Mouse (Mus musculus) adipocyte (in vitro differentiated cells): ENCODE data around the gene Atp8a1.

Experiments
- DNase-seq: peaks from one replicate; pipeline ENCODE4 v3.0.0-alpha.2; 2016; ENCODE audit warnings: low spot score

The Atp8a1 gene

DNA sequence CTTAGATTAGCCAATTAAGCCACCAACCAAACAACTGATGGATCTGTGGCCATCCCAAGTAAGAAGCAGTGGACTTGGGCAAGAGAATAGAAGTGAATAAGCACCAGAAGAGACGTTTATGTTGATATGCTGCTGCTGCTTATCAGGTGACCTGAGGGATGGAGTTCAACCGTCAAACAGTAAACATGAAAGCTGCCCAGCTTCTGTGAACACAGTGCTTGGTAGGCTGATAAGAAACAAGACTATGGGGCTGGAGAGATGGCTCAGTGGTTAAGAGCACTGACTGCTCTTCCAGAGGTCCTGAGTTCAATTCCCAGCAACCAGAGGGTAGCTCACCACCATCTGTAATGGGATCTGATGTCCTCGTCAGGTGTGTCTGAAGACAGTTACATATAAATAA lies 168.4 kb downstream of the Atp8a1 start:
- no peak for DNase-seq

GRCm38 (mm10) chr5:67673008-67673407 lies 174.2 kb downstream of the Atp8a1 start:
- no peak for DNase-seq

- DNase-seq = no peak
These were observed 177.1 kb downstream of the Atp8a1 start for GRCm38 (mm10) chr5:67670158-67670557.

DNA sequence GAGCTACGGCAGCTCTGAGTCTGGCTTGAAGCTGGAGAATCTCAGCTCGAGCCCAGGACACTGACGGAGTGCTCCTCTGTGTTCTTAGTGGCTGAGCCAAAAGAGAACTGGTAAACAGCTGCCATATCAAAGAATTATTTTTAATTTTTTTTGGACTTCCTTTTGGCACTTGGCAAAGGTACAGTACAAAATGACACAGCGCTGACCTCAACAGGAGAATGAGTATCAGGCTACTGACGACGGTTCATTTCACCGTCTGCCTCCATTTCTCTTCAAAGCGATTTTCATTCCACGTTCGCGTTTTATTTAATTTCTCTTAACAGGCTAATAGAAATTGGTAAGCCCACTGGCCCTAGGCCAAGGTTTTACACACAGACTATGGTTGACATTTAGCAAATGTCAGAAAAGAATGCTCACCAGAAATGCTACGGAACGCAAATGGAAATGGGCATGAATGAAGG lies 177.8 kb downstream of the Atp8a1 start:
- DNase-seq = no peak

DNA sequence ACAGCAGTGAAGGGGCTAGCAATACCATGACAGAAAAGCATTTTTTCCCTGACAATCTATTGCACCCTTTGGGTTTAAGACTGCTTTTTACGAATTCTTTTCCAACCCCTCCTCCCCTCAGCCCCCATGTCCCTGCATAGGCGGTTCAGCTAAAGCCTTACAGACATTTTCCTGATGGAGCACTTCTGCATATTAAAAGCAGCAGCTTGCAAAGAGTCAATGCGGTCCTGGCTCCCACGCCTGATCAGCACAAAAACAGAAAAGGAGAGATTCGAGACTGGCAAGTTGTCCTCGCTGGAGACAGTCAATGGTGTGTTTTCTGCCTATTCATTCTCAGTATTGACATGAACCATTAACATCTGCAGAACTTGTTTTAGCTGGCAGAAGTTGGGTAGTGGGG lies 184.5 kb downstream of the Atp8a1 start:
- DNase-seq = no peak

DNA sequence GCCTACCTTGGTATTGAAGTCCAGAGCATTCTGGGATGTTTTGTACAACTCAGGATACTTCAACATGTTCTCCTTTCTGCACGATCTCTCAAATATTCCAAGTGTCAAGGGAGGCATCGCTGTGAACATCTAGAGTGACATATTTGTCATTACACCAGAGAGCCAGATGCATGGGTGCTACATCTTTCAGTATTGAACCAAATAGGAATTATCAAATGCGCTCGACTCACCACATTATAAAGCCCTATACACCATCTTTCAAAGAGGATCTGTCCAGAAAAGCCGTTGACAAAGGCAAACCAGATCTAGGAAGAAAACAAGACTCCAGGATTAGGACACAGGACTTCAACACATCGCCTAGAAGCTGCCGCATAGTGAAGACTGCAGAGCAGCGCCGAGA lies 187.4 kb downstream of the Atp8a1 start:
- no peak for DNase-seq

GRCm38 (mm10) chr5:67656821-67657259 lies 190.4 kb downstream of the Atp8a1 start:
- no peak for DNase-seq

DNA sequence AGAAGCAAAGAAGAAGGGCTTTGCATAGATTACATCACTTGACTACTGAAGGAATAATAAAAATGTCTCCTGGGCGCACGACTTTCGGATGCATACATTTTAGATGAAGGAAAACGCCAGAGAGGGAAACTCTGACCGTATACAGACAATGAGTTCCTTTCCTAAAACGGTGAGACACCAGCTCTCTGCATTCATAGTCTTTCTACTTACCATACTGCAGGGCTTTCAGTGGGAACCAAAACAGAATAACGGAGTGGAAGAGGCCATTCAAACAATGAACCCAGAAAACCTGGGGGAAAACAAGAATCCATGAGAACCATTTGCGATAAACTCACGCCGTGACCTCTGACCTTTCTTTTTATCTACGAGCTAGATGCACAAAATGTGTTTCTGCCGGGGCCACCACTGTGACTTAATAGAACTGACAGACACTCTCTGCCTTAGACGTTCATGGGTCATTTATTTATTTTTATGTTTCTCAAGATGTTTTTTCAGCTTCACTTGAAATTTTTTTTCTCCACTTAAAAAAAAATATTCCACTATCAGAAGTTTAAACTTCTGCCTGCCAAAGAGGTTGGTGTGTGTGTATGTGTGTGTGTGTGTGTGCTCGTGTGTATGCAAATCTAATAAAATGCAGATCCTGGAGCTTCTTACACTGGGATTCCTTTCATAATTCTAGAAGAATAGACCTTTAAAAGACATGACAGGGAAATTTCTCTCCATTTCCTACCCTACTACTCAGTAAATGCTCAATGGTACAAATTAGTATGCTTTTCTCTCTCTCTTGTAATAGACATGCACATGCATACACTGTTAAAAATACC lies 191.3 kb downstream of the Atp8a1 start:
- DNase-seq = no peak

DNA sequence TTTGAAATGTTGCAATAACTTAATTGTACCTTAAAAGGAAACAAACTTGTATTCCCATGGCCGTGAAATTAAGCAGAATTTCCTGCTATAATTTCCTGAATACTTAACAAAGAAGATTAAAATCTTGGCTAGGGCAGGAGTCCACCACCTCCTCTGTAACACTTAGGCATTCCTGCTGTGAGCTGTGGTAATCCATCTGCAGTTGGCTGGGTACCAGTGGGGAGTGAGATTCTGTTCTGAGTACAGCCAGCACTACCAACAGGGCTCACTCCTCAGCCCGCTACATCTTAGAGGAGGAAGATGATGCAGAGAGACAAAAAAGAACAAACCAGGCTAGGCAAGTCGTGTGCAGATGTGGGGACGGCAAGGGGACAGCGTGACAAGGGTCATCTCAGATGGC lies 192.7 kb downstream of the Atp8a1 start:
- DNase-seq = no peak

DNA sequence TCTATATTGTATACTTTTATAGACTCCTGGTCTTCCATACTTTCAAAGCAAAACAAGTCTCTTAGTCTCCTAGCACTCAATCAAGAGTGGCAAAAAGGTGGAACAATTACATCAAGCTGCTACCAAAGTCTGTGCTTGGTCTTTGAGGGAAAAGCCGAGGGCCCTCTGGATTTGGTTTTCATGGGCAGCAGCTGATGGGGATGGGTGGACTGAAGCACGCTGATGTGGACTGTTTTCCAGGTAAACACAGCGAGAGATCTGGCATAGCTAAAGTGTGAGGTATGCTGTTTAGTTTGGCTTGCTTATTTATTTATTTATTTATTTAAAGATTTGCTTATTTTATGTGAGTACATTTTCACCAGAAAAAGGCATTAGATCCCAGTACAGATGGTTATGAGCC lies 193.7 kb downstream of the Atp8a1 start:
- no peak for DNase-seq

GRCm38 (mm10) chr5:67652468-67652867 lies 194.8 kb downstream of the Atp8a1 start:
- DNase-seq = no peak

DNA sequence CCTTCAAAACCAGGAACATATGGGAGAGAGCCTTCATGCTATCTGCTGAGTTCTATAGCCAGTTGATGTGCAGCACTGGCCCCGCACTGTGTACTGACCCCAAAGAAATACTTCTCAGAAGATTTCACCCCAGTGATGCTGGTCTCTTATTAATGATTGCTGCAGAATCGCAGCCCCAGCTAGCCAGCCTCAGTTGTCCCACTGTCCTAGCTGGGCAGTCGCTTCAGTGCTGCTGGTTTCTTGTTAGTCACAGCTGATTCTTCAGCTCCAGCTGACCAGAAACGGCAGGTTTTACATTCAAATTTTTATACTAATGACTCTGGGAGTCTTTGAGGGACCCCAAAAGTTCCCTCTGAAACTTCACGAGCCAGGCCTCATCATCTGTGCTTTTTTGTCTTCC lies 197.2 kb downstream of the Atp8a1 start:
- no peak for DNase-seq

DNA sequence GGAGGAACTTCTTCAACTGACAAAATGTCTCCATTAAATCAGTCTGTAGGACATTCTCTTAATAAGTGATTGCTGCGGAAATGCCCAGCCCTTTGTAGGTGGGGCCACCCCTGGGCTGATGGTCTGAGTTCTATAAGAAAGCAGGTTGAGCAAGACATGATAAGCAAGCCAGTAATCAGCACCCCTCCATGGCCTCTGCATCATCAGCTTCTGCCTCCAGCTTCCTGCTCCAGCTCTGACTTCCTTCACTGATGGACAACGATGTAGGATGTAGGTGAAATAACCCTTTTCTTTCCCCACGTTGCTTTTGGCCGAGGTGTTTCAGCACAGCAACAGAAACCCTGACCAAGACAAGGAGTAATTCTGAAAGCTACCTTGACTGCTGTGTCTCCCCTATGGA lies 198.1 kb downstream of the Atp8a1 start:
- DNase-seq = no peak

DNA sequence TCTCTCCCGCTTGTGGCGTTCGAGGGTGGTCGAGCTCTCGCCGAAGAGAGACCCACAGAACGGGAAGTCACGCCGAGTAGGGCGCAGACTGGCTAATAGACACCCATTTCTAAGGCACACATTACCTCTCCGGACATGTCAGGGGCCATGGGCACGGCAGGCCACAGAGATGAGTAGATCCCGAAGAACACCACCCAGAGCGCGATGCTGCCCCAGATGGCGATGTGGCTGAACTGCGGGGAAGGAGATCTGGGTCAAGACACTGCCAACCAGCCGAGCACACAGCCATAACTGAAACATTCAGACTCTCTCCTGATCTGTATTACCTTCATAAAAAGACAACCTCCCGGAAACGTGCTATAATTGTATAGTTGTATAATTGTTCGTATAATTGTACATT lies 199.7 kb downstream of the Atp8a1 start:
- no peak for DNase-seq

DNA sequence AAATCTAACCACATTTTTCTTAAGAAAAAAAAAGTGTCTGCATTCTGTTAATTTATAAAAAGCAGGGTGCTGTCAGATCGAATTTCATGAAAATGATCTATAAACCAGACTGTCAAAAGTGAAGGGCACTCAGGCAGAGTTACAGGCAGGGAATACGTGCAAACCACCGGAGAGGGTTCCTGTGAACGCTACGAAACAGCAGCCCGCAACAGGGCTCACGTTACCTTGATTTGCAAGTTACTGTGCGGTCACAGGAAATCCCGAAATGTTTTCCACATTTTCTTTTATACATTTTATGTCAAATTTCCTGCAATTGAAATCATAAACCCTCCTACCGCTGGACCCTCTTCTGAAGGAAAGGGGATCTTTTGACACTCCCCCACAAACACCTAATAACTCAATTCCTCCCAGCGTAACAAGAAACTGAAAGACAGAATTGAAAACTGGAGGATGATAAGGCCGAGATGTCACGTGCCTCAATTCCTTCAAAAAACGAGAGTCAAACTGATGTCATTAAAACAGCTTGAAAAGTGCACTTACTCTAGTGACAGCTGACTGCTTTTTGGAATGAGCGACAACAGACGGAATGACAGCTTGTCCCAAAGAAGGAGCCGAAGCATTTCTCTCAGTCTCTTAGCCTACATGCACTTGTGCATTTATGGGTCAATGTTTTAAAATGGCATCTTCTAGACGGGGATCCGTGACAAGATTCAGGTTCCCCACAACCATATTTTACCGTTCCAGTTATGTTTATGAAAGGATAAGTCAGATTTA lies 200.3 kb downstream of the Atp8a1 start:
- no peak for DNase-seq

GRCm38 (mm10) chr5:67643537-67644255 lies 203.5 kb downstream of the Atp8a1 start:
- no peak for DNase-seq

GRCm38 (mm10) chr5:67641406-67642120 lies 205.7 kb downstream of the Atp8a1 start:
- DNase-seq = no peak

DNA sequence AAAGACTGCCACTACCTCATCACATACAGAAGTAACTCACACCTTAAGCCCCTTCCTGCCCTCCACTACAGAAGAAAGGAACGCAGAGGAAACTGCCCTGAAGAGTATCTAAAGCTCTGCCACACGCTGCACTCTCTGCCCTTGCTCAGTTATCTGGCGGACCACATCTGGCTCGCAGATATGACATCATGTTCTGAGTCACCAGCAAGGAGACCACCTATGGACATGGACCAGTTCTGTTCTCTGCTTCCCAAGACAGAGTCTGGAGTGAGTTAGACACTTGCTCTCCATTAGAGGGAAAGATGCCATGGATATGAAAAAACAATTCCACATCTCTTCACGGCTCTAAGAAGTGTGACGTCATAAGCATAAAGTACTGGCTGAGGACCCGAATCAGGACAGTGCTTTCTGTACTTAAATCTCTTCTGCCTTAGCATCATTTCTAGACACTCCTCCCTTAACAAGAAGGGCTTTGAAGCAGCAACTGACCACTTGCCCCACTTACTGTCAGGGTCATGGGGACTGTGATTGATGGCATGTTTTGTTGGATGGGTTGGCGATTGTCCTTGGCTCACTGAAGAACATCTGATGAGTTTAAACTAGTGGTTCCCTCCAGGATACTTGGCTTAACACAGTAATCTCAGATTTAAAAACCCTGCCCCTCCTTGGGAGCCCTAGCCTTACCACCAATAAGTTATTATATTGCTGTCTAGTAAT lies 206.5 kb downstream of the Atp8a1 start:
- no peak for DNase-seq

GRCm38 (mm10) chr5:67634339-67634738 lies 212.9 kb downstream of the Atp8a1 start:
- no peak for DNase-seq

DNA sequence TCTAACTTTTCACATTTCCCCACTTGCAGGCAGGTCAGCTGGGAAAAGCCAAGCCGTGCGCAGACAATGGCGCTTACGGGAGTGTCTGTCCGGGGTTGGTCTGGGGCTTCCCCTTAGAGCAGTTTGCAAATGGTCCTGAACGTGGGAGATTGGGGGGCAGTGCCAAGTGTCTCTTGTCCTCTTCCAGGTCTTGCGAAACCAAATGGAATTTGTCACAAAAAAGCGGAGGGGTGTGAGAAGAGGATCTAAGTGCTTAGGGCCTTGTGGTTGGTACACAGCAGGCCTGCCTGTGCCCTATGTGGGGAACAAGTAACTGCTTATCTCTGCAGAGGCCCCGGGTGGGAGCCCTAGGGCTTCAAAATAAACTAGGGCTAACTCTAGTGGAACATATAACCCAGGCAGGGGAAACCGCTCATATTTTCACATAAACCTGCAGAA lies 213.4 kb downstream of the Atp8a1 start:
- DNase-seq = no peak

DNA sequence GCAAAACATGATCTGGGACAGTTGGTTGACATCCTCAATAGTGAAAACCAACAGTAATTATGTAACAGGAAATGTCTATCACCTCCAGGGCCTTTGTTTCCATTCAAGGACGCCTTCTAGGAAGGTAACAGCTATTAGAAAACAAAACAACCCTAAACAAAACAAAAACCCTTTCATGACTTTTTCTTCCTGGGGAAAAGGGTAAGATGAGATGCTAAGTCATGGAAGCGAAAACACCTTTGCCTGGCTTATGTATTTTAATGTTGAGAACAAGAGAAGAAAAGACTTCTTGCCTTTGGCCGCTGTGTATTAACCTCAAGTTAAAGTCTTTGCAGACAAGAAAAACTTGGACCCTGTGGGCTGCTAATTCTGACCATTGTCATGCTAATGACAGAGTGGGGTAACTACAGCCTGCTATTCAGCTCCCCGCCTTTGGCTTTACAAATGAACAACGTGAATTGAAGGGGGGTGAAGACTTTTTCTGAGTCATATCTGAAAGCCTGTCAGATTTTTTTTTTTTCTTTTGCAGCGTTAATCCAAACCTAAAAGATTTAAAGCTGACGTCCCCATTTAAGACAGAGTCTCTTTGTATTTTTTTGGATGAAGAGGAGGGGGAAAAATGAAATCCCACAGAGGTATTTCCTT lies 214.0 kb downstream of the Atp8a1 start:
- DNase-seq = no peak
